Mouse (Mus musculus): ENCODE data around the gene Lipe.
A peak's percentile ranks its signal among the peaks of the same experiment; 100 is the strongest.

- TF ChIP-seq EP300 (IDR thresholded peaks at IDR 0.05; ENCODE audit: low read depth): peak; percentile 69; the same call in 1 of the 2 replicates
- no peak for TF ChIP-seq CTCF (IDR thresholded peaks at IDR 0.05; ENCODE audit: low read depth)
These were observed 9.6 kb downstream of the Lipe start for GRCm38 (mm10) chr7:25388916-25389315.
